Mouse (Mus musculus) midbrain, embryonic 13.5 days (tissue): ENCODE results near the gene Cd320. TPM values are rescaled to one million over a fixed set of nuclear protein-coding genes. Genes with fewer than 3 reads are reported as not detected.

Source experiments
- ATAC-seq: fragments of 200-750 bp; cut with Nextera tagmentation; 2 replicates; pipeline ENCODE4 v1.8.0; 2017; ENCODE audit warnings: mild to moderate bottlenecking, moderate TSS enrichment, moderate library complexity
- H3K27ac ChIP-seq: fragments of 300-500 bp; sonication (generic); 2 replicates; pipeline ENCODE4 v1.5.1; 2015; ENCODE audit warnings: inconsistent platforms, mild to moderate bottlenecking, moderate library complexity
- H3K27me3 ChIP-seq: fragments of 300-500 bp; sonication (generic); 2 replicates; pipeline ENCODE4 v1.6.1; 2015; ENCODE audit warnings: mild to moderate bottlenecking, inconsistent platforms
- H3K36me3 ChIP-seq: fragments of 300-500 bp; sonication (generic); 2 replicates; pipeline ENCODE4 v1.6.1; 2015; ENCODE audit warnings: mild to moderate bottlenecking, inconsistent platforms
- H3K4me1 ChIP-seq: fragments of 300-500 bp; sonication (generic); replicated peaks from 2 replicates; pipeline ENCODE4 v1.6.1; 2015; ENCODE audit warnings: inconsistent platforms
- H3K4me2 ChIP-seq: fragments of 300-500 bp; sonication (generic); replicated peaks from 2 replicates; pipeline ENCODE4 v1.6.1; 2015; ENCODE audit warnings: moderate library complexity, mild to moderate bottlenecking, inconsistent platforms
- H3K4me3 ChIP-seq: fragments of 300-500 bp; sonication (generic); replicated peaks from 2 replicates; pipeline ENCODE4 v1.5.1; 2015; ENCODE audit warnings: mild to moderate bottlenecking, inconsistent platforms
- H3K9ac ChIP-seq: fragments of 300-500 bp; sonication (generic); replicated peaks from 2 replicates; pipeline ENCODE4 v1.6.1; 2015; ENCODE audit warnings: mild to moderate bottlenecking, inconsistent platforms
- H3K9me3 ChIP-seq: fragments of 300-500 bp; sonication (generic); 2 replicates; pipeline ENCODE4 v1.6.1; 2016; ENCODE audit warnings: mild to moderate bottlenecking, inconsistent platforms
- WGBS: fragments of 180-500 bp; shearing (Covaris S2); methylation state at CpG from one replicate; pipeline ENCODE4 v1.1.7; 2015; 5-methylcytosine and 5-hydroxymethylcytosine counted together
- polyA plus RNA-seq: library from polyadenylated mRNA; unstranded; fragments of >200 nt; fragmentation: Nextera tagmentation; extraction: Ambion mirVana; gene quantifications from 2 replicates; pipeline ENCODE4 v1.2.1, GENCODE M21; 2015

The Cd320 gene
- polyA plus RNA-seq = 64.0 and 66.9 TPM in 2 replicates

DNA sequence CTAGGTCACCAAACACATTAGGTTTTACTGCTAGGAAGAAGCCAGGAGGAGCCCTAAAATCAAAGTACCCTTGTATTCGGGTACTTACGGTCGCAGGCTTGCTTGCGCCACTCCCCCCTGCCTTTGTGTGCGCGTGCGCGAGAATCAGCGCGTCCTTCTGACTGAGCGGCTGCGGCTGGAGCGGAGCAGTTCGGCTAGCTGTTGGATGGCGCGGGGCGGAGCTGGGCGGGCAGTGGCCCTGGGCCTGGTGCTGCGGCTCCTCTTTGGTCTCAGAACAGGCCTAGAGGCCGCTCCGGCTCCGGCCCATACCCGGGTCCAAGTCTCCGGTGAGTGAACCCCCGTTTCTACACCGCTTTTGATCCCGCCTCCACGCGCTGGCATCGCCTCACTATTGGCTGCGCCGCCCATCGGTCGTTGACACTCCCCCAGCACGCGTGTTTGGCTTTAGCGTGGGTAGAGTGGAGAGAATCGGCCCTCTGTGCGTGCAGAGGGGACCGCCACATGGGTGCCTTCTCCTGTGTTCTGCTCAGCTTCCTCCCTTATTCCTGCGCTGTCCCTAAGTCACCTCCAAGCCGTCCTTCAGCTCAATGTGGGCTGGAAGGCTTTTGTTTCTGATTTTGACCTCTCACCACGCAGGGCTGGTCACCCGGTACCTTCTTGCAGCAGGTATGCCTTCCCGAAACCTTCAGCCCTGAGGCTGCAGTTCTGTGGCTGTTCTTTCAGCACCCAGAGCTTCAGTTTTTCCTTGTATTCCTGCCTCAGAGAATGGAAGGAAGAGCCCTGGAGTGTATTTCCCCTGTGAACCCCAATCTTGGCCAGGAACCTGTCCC, at the start of gene Cd320:
Gene Cd320, plus strand, starts transcription at position 126 of the 830 bp plus-strand sequence.
- Histone ChIP-seq H3K4me2 (peak within 1 kb of the TSS; percentile 96), H3K9me3 (no peaks in the 10 kb centered on the region), H3K9ac (peak within 1 kb of the TSS; percentile 85), H3K27me3 (no peaks in the 10 kb centered on the region), H3K27ac (peak within 1 kb of the TSS; percentile 81), H3K36me3 (peaks cover 30% of the 10 kb centered on the region), H3K4me3 (peak within 1 kb of the TSS; percentile 88), H3K4me1 (peaks cover 27% of the 10 kb centered on the region)
- ATAC-seq = peak; percentile 96
- WGBS = 1% methylated on average over 45 of the region's 45 CpGs

DNA sequence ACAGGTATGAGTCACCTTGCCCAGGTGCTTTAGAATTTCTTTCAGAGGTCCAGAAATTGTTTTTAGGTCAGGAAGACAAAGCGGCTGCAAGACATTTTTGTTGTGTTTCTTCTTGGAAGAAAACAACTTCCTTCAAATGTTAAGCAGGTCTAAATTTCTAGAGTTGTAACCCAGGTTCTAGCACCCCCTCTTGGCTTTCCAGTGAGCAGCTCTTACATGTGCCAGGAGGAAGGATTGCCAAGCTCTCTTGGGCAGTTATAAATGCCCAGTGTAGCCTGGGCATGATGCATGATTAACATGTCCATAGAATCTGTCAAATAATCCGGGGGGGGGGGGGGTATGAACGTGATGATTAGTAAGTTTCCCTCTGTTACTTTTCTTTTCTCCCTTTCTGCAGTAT, 44.6 kb upstream of the Cd320 start:
- Histone ChIP-seq H3K27ac (no peak overlapping the region), H3K4me1 (no peaks in the 10 kb centered on the region), H3K4me2 (no peak overlapping the region), H3K4me3 (no peak overlapping the region), H3K36me3 (no peaks in the 10 kb centered on the region), H3K27me3 (no peaks in the 10 kb centered on the region; the same call in 1 of the 2 replicates), H3K9ac (no peak overlapping the region), H3K9me3 (no peaks in the 10 kb centered on the region)
- WGBS = 44% methylated on average over 3 of the region's 3 CpGs
- no peak for ATAC-seq

DNA sequence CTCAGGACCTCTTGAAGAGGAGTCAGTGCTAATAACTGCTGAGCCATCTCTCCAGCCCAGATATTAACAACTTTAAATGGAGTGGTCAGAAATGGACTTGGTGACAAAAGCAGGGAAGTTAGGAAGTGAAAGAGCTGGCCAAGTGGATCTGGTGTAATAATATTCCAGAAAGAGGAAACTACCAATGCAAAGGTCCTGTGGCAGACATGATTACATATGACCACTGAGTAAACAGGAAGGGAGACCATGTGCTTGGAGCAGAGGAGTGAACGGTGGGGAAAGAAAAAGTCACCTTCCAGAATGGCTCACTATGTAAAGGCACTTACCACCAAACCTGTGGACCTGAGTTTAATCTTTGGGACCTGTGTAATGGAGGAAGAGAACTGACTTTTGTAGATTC, 43.6 kb upstream of the Cd320 start:
- no peaks in the 10 kb centered on the region for H3K4me1 ChIP-seq
- H3K36me3 ChIP-seq = no peaks in the 10 kb centered on the region
- no peak for ATAC-seq
- no peaks in the 10 kb centered on the region for H3K27me3 ChIP-seq
- no peak overlapping the region for H3K4me2 ChIP-seq
- H3K27ac ChIP-seq = no peak overlapping the region
- H3K4me3 ChIP-seq = no peak overlapping the region
- WGBS = 63% methylated on average over 1 of the region's 1 CpGs
- no peak overlapping the region for H3K9ac ChIP-seq
- H3K9me3 ChIP-seq = no peaks in the 10 kb centered on the region

DNA sequence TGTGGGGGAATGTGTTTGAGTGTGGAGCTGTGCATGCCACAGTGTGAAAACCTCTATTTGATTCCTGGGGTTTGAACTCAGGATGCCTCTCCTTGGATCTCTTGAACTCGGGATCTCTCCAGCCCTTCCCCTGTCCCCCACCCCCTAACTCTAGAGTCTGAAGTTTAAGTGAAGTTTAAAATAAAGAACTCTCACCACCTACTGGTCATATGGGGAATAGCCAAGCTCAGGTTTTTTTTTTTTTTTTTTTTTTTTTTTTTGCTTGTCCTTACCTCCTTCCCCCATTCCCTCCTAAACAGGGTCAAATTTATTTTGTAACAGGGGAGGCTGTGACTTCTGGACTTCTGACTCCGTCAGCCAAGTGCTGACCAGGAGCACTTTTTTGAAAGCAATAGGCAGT, 40.7 kb upstream of the Cd320 start:
- H3K36me3 ChIP-seq = no peaks in the 10 kb centered on the region
- ATAC-seq = no peak
- no peaks in the 10 kb centered on the region for H3K9me3 ChIP-seq
- H3K4me3 ChIP-seq = no peak overlapping the region
- H3K27ac ChIP-seq = no peak overlapping the region
- H3K4me1 ChIP-seq = no peaks in the 10 kb centered on the region
- H3K4me2 ChIP-seq = no peak overlapping the region
- WGBS = 7% methylated on average over 2 of the region's 2 CpGs
- no peak overlapping the region for H3K9ac ChIP-seq
- H3K27me3 ChIP-seq = no peaks in the 10 kb centered on the region

DNA sequence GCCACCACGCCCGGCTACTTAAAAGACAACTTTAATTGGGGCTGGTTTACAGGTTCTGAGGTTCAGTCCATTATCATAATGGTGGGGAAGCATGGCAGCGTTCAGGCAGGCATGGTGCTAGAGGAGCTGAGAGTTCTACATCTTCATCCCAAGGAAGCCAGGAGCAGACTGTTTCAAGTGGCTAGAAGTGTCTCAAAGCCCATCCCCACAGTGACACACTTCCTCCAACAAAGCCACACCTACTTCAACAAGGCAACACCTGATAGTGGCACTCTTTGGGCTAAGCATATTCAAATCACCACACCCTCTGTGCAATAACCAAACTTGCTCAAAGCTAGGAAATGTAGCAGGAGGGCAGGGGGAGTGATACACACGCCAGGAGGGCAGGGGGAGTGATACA, 38.7 kb upstream of the Cd320 start:
- 56% methylated on average over 4 of the region's 4 CpGs for WGBS

DNA sequence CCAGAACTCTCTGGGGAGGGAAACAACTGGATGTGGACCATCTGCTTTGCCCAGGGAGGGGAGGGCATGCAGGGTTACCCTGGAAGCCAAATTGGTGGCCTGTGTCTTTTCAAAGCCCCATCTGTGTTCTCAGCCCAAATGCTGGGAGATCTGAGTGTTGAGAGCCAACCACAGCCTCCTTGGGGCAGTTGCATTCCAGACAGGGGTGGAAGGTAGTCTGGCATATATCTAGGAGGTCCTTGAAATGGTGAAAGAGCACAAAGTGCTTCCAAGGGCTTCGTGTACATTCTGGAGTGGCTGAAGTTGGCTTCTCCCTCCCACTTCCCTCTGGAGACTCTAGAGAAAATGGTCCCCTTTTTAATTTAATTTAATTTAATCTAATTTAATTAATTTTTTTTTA, 38.1 kb upstream of the Cd320 start:
- no peak for ATAC-seq
- H3K9ac ChIP-seq = no peak overlapping the region
- H3K9me3 ChIP-seq = no peaks in the 10 kb centered on the region
- no peak overlapping the region for H3K27ac ChIP-seq
- H3K27me3 ChIP-seq = no peaks in the 10 kb centered on the region
- H3K4me1 ChIP-seq = no peaks in the 10 kb centered on the region
- no peaks in the 10 kb centered on the region for H3K36me3 ChIP-seq
- no peak overlapping the region for H3K4me2 ChIP-seq
- no peak overlapping the region for H3K4me3 ChIP-seq
- WGBS = 77% methylated on average over 1 of the region's 1 CpGs

More for the DNA sequence above, 38.7 kb upstream of the Cd320 start:
- Histone ChIP-seq H3K9ac (no peak overlapping the region), H3K9me3 (no peaks in the 10 kb centered on the region), H3K27ac (no peak overlapping the region), H3K4me1 (no peaks in the 10 kb centered on the region), H3K36me3 (no peaks in the 10 kb centered on the region), H3K4me2 (no peak overlapping the region), H3K27me3 (no peaks in the 10 kb centered on the region), H3K4me3 (no peak overlapping the region)
- no peak for ATAC-seq

DNA sequence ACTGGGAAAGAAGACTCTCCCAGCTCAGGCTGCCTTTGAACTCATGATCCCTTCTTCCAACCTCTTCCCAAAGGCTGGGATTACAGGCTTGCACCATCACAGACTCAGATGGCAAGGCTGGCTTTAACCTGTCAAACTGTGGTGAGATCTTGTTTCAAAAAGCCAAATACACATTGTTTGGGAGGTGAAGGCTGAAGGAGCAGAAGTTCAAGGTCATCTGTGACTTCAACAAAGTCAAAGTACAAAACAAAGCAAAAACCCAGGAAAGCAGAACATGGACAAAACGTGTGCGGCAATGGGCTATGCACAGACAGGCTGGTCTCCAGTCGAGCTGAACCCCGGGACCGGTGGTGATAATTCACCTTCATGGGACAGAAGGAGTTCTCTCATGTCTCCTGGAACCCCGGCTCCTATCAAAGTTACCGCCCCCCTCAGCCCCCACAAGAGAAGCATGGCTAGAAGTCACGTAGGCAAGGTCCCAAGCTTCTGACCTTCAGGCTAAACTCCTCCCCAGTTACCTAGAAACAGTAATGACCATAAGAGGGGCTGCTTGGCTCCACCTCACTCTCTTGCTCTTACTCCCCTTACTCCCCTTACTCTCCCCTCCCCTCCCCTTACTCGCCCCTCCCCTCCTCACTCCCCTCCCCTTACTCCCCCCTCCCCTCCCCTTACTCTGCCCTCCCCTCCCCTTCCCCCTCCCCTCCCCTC, 35.6 kb upstream of the Cd320 start:
- no peak overlapping the region for H3K4me2 ChIP-seq
- peaks cover 11% of the 10 kb centered on the region; the same call in 1 of the 2 replicates for H3K4me1 ChIP-seq
- ATAC-seq = no peak
- no peak overlapping the region for H3K9ac ChIP-seq
- H3K9me3 ChIP-seq = no peaks in the 10 kb centered on the region
- H3K36me3 ChIP-seq = no peaks in the 10 kb centered on the region
- WGBS = 69% methylated on average over 8 of the region's 9 CpGs
- no peak overlapping the region for H3K4me3 ChIP-seq
- H3K27me3 ChIP-seq = peaks cover 11% of the 10 kb centered on the region
- H3K27ac ChIP-seq = no peak overlapping the region

DNA sequence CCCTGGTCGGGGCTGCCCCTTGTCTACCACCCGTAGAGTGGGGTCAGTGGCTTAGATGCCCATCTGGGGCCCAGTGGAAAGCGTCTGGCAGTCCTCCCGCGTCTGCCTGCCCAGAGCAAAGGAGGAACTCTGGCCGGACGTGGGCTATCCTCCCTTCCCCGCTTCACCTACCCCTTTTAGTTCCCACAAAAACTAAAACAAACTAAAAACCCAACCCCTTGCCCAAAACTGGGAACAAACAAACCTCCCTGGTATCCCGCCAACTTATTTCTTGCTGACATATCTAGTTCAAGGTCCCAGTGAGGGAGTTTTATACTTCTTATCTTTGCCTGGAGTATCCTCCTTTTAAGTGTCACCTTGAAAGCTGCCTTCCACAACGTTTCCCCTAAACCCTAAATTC, 34.7 kb upstream of the Cd320 start:
- Histone ChIP-seq H3K36me3 (no peaks in the 10 kb centered on the region), H3K9ac (no peak overlapping the region), H3K27me3 (peaks cover 16% of the 10 kb centered on the region), H3K4me2 (no peak overlapping the region), H3K27ac (no peak overlapping the region), H3K9me3 (no peaks in the 10 kb centered on the region), H3K4me3 (no peak overlapping the region), H3K4me1 (peaks cover 11% of the 10 kb centered on the region; the same call in 1 of the 2 replicates)
- ATAC-seq = no peak
- 38% methylated on average over 10 of the region's 10 CpGs for WGBS

DNA sequence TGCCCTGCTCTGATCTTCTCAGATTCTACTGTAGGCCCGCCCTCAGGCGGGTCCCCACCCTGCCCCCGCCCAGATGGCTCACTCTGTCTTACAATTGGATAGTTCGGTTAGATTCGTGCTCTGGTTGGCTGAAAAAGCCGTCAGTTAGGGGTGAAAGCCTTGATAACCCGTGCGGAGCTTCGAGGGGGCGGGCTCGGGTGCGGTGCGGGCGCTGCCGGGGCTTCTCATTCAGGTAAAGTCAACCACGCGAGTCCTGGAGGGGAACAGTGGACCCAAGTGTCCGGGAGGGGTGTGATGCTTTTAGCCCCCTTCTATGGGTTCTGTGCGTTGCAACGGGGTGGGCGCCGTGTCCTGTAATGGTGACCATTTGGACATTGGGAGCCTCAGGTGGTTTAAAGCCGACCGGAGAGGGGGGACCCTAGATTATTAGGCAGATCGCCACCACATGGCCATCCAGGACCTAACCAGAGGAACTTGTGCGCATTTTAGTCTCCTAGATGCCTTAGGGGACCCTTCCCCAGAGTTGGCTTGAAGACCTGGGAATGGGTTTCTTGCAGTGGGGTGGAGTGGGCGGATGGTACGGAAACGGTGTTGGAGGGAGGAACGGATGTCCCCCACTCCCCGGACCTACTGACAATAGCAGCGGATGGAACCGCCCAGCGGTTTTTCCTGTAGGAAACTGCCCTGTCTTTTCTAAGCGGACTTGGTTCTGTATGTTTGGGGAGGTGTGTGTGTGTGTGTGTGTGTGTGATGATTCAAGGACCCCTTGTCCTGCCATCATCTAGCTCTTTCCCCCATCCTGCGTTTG, 32.4 kb upstream of the Cd320 start, which contains the start of gene Kank3:
Gene Kank3, plus strand, starts transcription at position 186 of the 808 bp plus-strand sequence.
- Histone ChIP-seq H3K4me2 (peak within 1 kb of the TSS; percentile 72), H3K4me1 (peaks cover 11% of the 10 kb centered on the region; the same call in 1 of the 2 replicates), H3K9ac (peak within 1 kb of the TSS; percentile 61), H3K27me3 (peaks cover 16% of the 10 kb centered on the region), H3K4me3 (peak within 1 kb of the TSS; percentile 51), H3K9me3 (no peaks in the 10 kb centered on the region), H3K36me3 (no peaks in the 10 kb centered on the region), H3K27ac (no peak within 1 kb of the TSS)
- ATAC-seq = peak; percentile 99
- WGBS = 2% methylated on average over 36 of the region's 36 CpGs

DNA sequence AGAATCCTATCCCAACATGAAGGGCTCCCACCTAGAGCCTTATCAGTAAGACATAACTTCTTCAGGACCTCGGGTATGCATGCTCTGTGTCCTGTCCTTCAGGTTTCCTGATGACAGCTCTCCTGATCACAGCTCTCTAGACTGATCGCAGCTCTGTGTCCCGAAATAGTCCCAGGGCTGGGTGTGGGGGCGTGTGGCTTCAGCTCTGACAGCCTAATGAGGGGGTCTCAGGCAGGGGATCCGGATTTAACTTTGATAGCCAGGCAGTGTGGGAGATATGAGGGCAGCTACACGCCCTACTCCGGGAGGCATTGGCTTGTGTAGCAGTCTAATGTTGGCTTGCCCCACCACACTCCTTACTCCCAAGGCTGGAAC, 31.8 kb upstream of the Cd320 start:
- H3K4me1 ChIP-seq = peaks cover 11% of the 10 kb centered on the region; the same call in 1 of the 2 replicates
- H3K9me3 ChIP-seq = no peaks in the 10 kb centered on the region
- H3K27me3 ChIP-seq = peaks cover 16% of the 10 kb centered on the region
- WGBS = 30% methylated on average over 7 of the region's 7 CpGs
- peak overlapping the region; percentile 72 for H3K4me2 ChIP-seq
- ATAC-seq = peak; percentile 22
- H3K9ac ChIP-seq = no peak overlapping the region
- H3K27ac ChIP-seq = no peak overlapping the region
- H3K4me3 ChIP-seq = peak overlapping the region; percentile 51
- no peaks in the 10 kb centered on the region for H3K36me3 ChIP-seq

DNA sequence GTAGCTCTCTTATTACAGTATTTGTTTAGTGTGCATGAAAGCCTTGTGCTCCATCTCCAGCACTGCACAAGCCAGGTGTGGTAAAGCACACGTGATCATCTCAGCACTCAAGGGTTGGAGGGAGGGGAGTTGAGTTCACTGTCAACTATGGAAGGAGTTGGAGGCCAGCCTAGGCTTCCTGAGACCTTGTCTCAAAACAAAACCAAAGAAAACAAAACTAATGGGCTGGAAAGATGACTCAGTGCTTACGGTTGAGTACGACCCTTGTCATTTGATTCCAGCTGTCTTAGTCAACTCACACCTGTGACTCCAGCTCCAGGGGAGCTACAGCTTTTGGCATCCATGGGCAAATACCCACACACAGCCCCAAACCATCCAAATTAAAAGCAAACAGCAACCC, 30.4 kb upstream of the Cd320 start:
- no peak for ATAC-seq
- Histone ChIP-seq H3K9me3 (no peaks in the 10 kb centered on the region), H3K27ac (no peak overlapping the region), H3K9ac (no peak overlapping the region), H3K36me3 (no peaks in the 10 kb centered on the region), H3K4me3 (no peak overlapping the region), H3K27me3 (peaks cover 16% of the 10 kb centered on the region), H3K4me1 (peaks cover 19% of the 10 kb centered on the region), H3K4me2 (no peak overlapping the region)
- WGBS = 72% methylated on average over 3 of the region's 3 CpGs
